ENCODE assay signal across 16 mouse cellular contexts in genomic region chr14:54932645-54933150, GRCm38 (mm10). TPM values are rescaled to one million over a fixed set of nuclear protein-coding genes. Genes with fewer than 3 reads are reported as not detected.
DNase-seq lines count a peak whose midpoint lies in the region; ATAC-seq and TF ChIP-seq lines count a peak whose summit lies in the region.
"Had no signal": no experiment of that assay in that cellular context is flagged by ENCODE, and none has a peak within 500 bp of the region (broad histone marks: within the 10 kb centered on the region; RNA-seq: fewer than 3 reads in every experiment).

Il25 (plus strand) TSS chr14:54932695.

- intact Hi-C loops in left cerebral cortex, postnatal 4 days (cut with DNase I) = no loop called here

- H3K79me2 ChIP-seq in MEL (ENCODE audit: control insufficient read depth, insufficient read depth, low read length, poor library complexity) = no peaks in the 10 kb centered on the region

- no peak for TF ChIP-seq POLR2A in MEL (IDR thresholded peaks at IDR 0.05; ENCODE audit: control insufficient read depth in 1 of 2, insufficient read depth in 1 of 2, low read depth in 1 of 2, low read length in 2 of 2, poor library complexity in 1 of 2)

- H3K4me3 ChIP-seq in MEL (ENCODE audit: control insufficient read depth in 1 of 2, insufficient read depth in 1 of 2, low read depth in 2 of 2, low read length in 2 of 2) = no peak within 1 kb of the TSS
- H3K4me3 ChIP-seq in embryonic facial prominence, embryonic 11.5 days (ENCODE audit: low read depth, low read length) = no peak within 1 kb of the TSS
- H3K4me3 ChIP-seq in limb, embryonic 10.5 days = no peak within 1 kb of the TSS
- no peak within 1 kb of the TSS for H3K4me3 ChIP-seq in liver, embryonic 12.5 days
- H3K4me3 ChIP-seq: embryonic facial prominence, embryonic 15.5 days had no signal

- H3K4me1 ChIP-seq in MEL (ENCODE audit: control insufficient read depth in 1 of 2, insufficient read depth in 2 of 2, low read length in 2 of 2) = peaks cover 0 to 8% of the 10 kb centered on the region in 2 experiments; a peak in 1 of 4 replicates
- H3K4me1 ChIP-seq in embryonic facial prominence, embryonic 11.5 days (ENCODE audit: control insufficient read depth, insufficient read depth, low read length) = peaks cover 8% of the 10 kb centered on the region; the same call in 1 of the 2 replicates
- peaks cover 41% of the 10 kb centered on the region for H3K4me1 ChIP-seq in limb, embryonic 10.5 days
- H3K4me1 ChIP-seq in liver, embryonic 12.5 days = no peaks in the 10 kb centered on the region

- no peak within 1 kb of the TSS for H3K9ac ChIP-seq in MEL (ENCODE audit: control insufficient read depth, low read depth, low read length, poor library complexity, severe bottlenecking)
- H3K9ac ChIP-seq in embryonic facial prominence, embryonic 11.5 days (replicated peaks; ENCODE audit: low read length) = 0 out of 2 replicates have a peak within 1 kb of the TSS, but pooled peaks have one; percentile 6
- no peak within 1 kb of the TSS for H3K9ac ChIP-seq in liver, embryonic 12.5 days
- H3K9ac ChIP-seq: embryonic facial prominence, embryonic 15.5 days had no signal

- H3K27ac ChIP-seq in MEL (ENCODE audit: control insufficient read depth, low read depth, low read length) = no peak within 1 kb of the TSS
- H3K27ac ChIP-seq in embryonic facial prominence, embryonic 11.5 days (replicated peaks; ENCODE audit: low read depth, low read length) = no peak within 1 kb of the TSS
- H3K27ac ChIP-seq in limb, embryonic 10.5 days = 0 out of 2 replicates have a peak within 1 kb of the TSS, but pooled peaks have one; percentile 42
- H3K27ac ChIP-seq in liver, embryonic 12.5 days = no peak within 1 kb of the TSS
- H3K27ac ChIP-seq: embryonic facial prominence, embryonic 15.5 days had no signal

- 37% methylated on average over 6 of the region's 6 CpGs for WGBS in embryonic facial prominence, embryonic 11.5 days
- WGBS in limb, embryonic 10.5 days = 37% methylated on average over 6 of the region's 6 CpGs
- WGBS in liver, embryonic 12.5 days (ENCODE audit: insufficient replicate concordance) = 43% methylated on average over 6 of the region's 6 CpGs

- TF ChIP-seq RAD21 in MEL (IDR thresholded peaks at IDR 0.05; ENCODE audit: low read depth, low read length) = no peak

- TF ChIP-seq CTCF in MEL (IDR thresholded peaks at IDR 0.05 in 2 of 3, conservative IDR thresholded peaks at IDR 0.05 in 1 of 3; ENCODE audit: control insufficient read depth in 1 of 3, insufficient read depth in 1 of 3, low read depth in 2 of 3, low read length in 3 of 3, poor library complexity in 1 of 3, severe bottlenecking in 1 of 3) = no peak

- DNase-seq in left cerebral cortex, postnatal 4 days = peak; percentile 33
- no peak for DNase-seq in left cerebral cortex, adult 11 months (ENCODE audit: low spot score)
- DNase-seq in MEL (ENCODE audit: low read depth, low spot score) = peak; percentile 33
- DNase-seq in embryonic facial prominence, embryonic 11.5 days (ENCODE audit: low spot score) = no peak
- DNase-seq in limb, embryonic 10.5 days (ENCODE audit: low spot score) = no peak
- no peak for DNase-seq in right cerebral cortex, postnatal 14 days
- DNase-seq: cerebellum, adult 9-11 months; heart, postnatal 10 days; kidney, adult 9 months had no signal

- ATAC-seq in embryonic facial prominence, embryonic 11.5 days (replicated peaks; ENCODE audit: insufficient number of reproducible peaks, low FRiP score, low TSS enrichment, low read depth) = no peak
- no peak for ATAC-seq in liver, embryonic 12.5 days
- ATAC-seq in cerebellum, adult (ENCODE audit: insufficient number of reproducible peaks, low FRiP score, low TSS enrichment) = no peak
- ATAC-seq: CD4-positive, CD25-positive, alpha-beta regulatory T cell, adult 4 months had no signal

- TF ChIP-seq EP300 in MEL (IDR thresholded peaks at IDR 0.05; ENCODE audit: low read depth in 1 of 2, low read length in 2 of 2) = no peak

- H3K9me3 ChIP-seq in MEL (replicated peaks; ENCODE audit: insufficient read depth, low read length) = no peaks in the 10 kb centered on the region
- H3K9me3 ChIP-seq in embryonic facial prominence, embryonic 11.5 days (replicated peaks; ENCODE audit: control insufficient read depth, low read length) = no peaks in the 10 kb centered on the region
- no peaks in the 10 kb centered on the region for H3K9me3 ChIP-seq in limb, embryonic 10.5 days (replicated peaks)
- H3K9me3 ChIP-seq in liver, embryonic 12.5 days (replicated peaks) = no peaks in the 10 kb centered on the region
- H3K9me3 ChIP-seq: embryonic facial prominence, embryonic 15.5 days had no signal

- H3K36me3 ChIP-seq in MEL (ENCODE audit: control insufficient read depth in 1 of 2, insufficient read depth in 2 of 2, low read length in 2 of 2) = peaks cover 0 to 5% of the 10 kb centered on the region in 2 experiments; a peak in 1 of 4 replicates
- no peaks in the 10 kb centered on the region for H3K36me3 ChIP-seq in embryonic facial prominence, embryonic 11.5 days (replicated peaks; ENCODE audit: control insufficient read depth, insufficient read depth, low read depth, low read length)
- H3K36me3 ChIP-seq in limb, embryonic 10.5 days = no peaks in the 10 kb centered on the region
- no peaks in the 10 kb centered on the region for H3K36me3 ChIP-seq in liver, embryonic 12.5 days
- H3K36me3 ChIP-seq: embryonic facial prominence, embryonic 15.5 days had no signal

- peaks cover 0 to 4% of the 10 kb centered on the region in 2 experiments; a peak in 3 of 4 replicates for H3K27me3 ChIP-seq in MEL (ENCODE audit: control insufficient read depth in 1 of 2, insufficient read depth in 2 of 2, low read length in 2 of 2)
- H3K27me3 ChIP-seq in embryonic facial prominence, embryonic 11.5 days (ENCODE audit: control insufficient read depth, insufficient read depth, low read length) = no peaks in the 10 kb centered on the region
- H3K27me3 ChIP-seq in limb, embryonic 10.5 days (ENCODE audit: low read depth, poor library complexity, severe bottlenecking) = peaks cover 8% of the 10 kb centered on the region; the same call in 1 of the 2 replicates
- peaks cover 60% of the 10 kb centered on the region for H3K27me3 ChIP-seq in liver, embryonic 12.5 days (replicated peaks)

- no peak within 1 kb of the TSS for H3K4me2 ChIP-seq in embryonic facial prominence, embryonic 11.5 days (ENCODE audit: low read depth, low read length)
- no peak within 1 kb of the TSS for H3K4me2 ChIP-seq in liver, embryonic 12.5 days
- H3K4me2 ChIP-seq: embryonic facial prominence, embryonic 15.5 days had no signal

TF ChIP-seq in MEL, 35 proteins besides CTCF, POLR2A, EP300 and RAD21:
- TF ChIP-seq USF2 (IDR thresholded peaks at IDR 0.05; ENCODE audit: borderline replicate concordance in 1 of 2, insufficient read depth in 1 of 2, low read depth in 1 of 2, low read length in 2 of 2) (no peak), ZKSCAN1 (IDR thresholded peaks at IDR 0.05; ENCODE audit: low read depth, low read length) (no peak), ELF1 (IDR thresholded peaks at IDR 0.05; ENCODE audit: low read depth, low read length) (no peak), MAFK (IDR thresholded peaks at IDR 0.05; ENCODE audit: borderline replicate concordance, low read depth, low read length) (no peak), SIN3A (IDR thresholded peaks at IDR 0.05; ENCODE audit: low read length) (no peak), CHD2 (IDR thresholded peaks at IDR 0.05; ENCODE audit: low read length) (no peak), TAL1 (IDR thresholded peaks at IDR 0.05; ENCODE audit: low read length) (no peak), MAX (IDR thresholded peaks at IDR 0.05; ENCODE audit: low read length) (no peak), NRF1 (IDR thresholded peaks at IDR 0.05; ENCODE audit: insufficient read depth, low read depth, low read length, poor library complexity, severe bottlenecking) (no peak), TBP (IDR thresholded peaks at IDR 0.05; ENCODE audit: low read depth, low read length) (no peak)

RNA-seq across cellular contexts. Expression of gene Il25, which starts in this region (rescaled TPM):
- not detected for total RNA-seq in left cerebral cortex, postnatal 4 days (2021)
- total RNA-seq in MEL (2012; rRNA removed) = not detected in 2 replicates
- polyA plus RNA-seq in MEL (2012; ENCODE audit: insufficient read depth in 1 of 2, insufficient read length in 2 of 2, low read depth in 1 of 2, low replicate concordance in 2 of 2, missing spikeins in 1 of 2) = not detected
- polyA plus RNA-seq in embryonic facial prominence, embryonic 11.5 days (2014; fragmentation: Nextera tagmentation; extraction: Ambion mirVana) = not detected in 2 replicates
- polyA plus RNA-seq in limb, embryonic 10.5 days (2016; fragmentation: Nextera tagmentation; extraction: Ambion mirVana) = 0.14 TPM in 1 of 2 replicates, not detected in the other
- polyA plus RNA-seq in liver, embryonic 12.5 days (2016; fragmentation: Nextera tagmentation; extraction: Ambion mirVana) = not detected in 2 replicates
- total RNA-seq: granulocyte monocyte progenitor cell, adult 5-6 weeks; heart, postnatal 10 days; layer of hippocampus, postnatal 14 days had no signal
- polyA plus RNA-seq: CD4-positive, CD25-positive, alpha-beta regulatory T cell, adult 4 months; liver, embryonic 16.5 days had no signal

Comparison
In these comparisons a context has a peak if more than half of its experiments do, and no peak if none do; other contexts are left out.
1. Peak in DNase-seq in left cerebral cortex, postnatal 4 days; RNA of the gene not detected or under 1 TPM.
2. Peak in DNase-seq in MEL; RNA of the gene not detected or under 1 TPM.